Mouse (Mus musculus): ENCODE results near the gene Clcn6.

DNA sequence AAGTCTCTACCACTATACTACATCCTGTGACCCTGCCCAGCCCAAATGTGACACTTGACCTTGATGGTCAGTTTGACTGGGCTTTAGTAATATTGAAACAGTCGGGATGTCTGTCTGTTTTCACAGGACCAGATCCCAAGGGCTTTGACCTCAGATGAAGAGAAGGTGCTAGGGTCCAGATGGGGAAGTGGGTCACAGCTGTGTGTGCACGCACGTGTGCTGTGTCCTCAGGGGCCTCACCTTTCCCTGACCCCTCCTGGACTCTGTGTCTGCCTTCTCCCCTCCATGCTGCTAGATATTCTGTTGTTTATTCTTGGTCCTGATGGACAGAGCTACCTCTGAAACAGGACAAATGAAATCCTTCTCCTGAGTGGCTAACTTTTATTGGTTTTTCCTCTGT, 27.3 kb downstream of the Clcn6 start:
- TF ChIP-seq POLR2A (IDR thresholded peaks at IDR 0.05; ENCODE audit: low read depth, low read length) (no peak), CTCF (IDR thresholded peaks at IDR 0.05; ENCODE audit: extremely low read depth, insufficient read length, insufficient replicate concordance, low read depth, low read length) (no peak)

Data from small intestine, adult 2 months (tissue).